Mouse (Mus musculus): ENCODE measurements around the gene Myzap.
"Not testable (repeated sequence)": the region's sequence is repeated elsewhere in the genome, so short reads cannot be mapped to it uniquely, and the experiment has no call there.

The Myzap gene

DNA sequence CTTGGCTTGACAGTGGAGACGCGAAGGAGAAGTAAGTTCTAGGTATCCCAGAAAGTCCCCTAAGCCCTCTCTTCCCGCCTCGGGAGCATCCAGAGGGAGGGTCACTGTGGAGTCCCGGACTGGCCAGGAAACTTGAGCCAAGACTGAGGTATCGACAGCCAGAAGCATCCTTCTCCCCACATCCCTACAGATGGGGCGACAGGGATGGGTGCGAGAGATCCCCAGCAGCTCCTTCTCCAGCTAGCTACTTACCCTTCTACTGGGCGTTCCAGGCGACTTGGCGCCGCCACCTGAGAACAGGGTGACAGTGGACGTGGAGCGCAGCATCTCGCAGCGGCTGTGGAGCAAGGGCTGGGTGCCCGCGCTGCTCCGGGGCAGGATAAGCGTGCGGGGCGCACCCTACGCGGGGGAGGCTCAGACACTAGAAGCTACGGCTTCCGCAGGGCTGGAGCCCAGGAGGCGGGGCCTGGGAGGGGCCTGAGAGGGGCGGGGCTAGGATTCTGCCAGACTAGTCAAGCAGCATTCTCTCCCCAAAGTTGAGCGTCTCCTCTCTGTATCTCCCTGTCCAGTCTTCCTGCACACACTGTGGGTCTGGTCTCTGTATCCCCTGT lies at the start of gene Myzap:
Gene Myzap, minus strand, starts transcription at position 423 of the 611 bp plus-strand sequence.
- DNase-seq = peak; percentile 99

DNA sequence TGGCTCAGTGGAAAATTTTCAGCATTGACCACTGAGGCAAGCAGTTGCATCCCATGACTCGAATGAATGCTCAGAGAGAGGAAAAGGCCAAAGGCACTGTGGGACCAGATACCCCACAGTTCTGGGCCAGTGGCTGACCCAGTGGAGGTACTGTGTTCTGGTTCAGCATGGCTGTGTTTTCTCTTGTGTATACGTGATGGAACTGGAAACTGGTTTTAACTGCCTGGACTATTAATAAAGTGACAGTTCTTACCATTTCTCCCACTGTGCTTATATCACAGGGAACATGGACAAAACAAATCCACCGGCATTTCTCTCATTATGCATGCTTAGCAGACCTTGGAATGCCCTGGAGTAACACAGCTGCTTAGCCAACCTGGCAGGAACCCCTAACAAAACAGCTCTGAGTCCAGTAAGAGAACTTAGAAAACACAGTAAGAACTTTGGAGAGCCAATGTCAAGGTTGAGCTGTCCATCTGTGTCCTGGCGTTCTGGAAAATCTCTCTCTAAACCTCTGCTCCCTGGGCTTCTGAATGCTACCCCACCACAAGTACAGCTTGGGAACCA lies 48.3 kb upstream of the Myzap start:
- no peak for DNase-seq

DNA sequence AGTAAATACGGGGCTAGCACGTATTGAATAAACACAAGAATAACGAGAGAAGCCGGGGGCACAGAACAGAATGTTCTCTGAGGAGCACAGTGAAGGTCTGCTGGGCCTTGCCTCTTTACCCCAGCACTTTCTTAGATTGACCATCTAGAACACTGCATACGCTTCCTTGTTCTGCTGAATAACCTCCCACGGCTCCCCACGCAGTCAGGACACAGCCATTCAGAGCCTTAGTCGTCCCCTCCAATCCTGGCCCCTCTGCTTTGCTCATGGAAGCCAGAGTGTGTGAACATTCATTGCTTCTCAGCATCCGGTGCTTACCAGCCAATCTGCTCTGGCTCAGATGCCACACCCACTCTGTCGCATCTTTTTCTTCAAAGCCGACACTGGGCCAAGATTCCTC lies 46.0 kb upstream of the Myzap start:
- DNase-seq = no peak

DNA sequence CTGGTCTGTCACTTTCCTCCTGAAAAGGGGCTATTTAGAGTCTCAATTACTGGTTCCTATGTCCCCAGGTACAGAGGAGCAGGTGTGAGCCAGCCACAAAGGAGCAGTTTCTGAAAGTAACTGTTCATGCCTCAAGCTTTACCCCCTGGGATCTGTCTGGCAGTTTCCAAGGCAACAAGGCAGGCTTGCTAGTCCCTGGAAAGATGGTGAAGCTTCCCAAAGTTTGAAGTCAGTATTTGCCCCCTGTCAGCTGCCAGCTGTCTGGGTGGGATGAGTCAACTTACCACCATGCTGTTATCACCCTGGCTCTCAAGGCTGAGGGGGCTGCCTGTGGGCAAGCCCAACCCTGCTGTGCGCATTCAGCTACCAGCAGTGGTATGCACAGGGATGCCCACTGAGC lies 44.7 kb upstream of the Myzap start:
- DNase-seq = no peak

DNA sequence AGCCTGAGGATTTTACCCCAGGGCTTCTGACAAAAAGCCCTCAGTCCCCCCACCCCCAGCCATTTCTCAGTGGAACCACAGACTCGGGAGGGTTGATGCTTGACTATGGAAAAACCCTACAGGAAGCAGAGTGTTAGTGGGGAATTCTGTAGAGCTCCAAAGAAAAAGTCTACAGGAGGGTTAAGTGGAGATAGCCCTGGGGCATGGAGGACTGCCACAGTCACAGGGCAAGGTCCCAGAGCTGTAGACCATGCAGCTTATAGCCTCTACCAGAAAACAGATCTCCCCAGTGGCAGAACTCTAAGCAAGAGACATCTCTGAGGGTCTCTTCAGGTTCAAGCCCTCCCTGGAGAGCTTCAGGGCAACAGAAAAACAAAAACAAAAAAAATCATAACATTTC lies 43.5 kb upstream of the Myzap start:
- DNase-seq = no peak

DNA sequence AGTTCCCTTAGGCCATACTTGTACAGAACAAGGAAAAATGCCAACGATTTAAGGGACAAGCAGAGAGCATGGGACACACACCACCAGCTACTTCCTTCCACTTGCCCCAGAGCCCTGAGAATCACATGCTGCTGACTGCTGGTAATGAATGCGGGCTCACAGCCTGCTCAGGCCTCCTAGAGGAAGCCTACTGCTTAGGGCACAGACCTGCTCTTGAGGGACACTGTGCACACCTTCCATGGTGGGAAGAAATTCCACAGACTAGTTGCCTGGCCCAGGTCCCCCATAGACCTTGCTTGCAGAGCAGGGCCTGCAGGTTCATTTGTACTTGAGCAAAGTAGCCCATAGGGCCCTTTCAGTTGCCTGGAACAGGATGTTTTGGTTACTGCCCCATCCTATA lies 42.8 kb upstream of the Myzap start:
- no peak for DNase-seq

DNA sequence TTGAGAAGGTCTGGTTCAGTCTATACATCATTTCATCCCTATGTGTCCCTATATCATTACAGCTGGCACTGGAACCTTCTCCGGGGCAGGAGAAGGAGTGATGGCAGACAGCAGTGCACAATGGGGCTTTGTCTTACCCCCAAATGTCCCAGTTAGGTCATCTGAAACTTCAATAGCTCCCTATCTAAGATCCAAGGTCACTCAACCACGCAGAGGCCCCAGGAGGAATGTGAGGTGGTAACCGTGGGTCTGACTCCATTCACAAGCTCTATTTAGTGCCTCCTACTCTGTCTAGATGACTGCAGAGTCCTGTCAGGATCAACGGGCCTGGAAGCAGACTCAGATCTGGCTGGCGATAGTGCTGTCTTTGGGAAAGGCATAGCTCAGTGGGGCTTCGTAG lies 36.8 kb upstream of the Myzap start:
- no peak for DNase-seq

DNA sequence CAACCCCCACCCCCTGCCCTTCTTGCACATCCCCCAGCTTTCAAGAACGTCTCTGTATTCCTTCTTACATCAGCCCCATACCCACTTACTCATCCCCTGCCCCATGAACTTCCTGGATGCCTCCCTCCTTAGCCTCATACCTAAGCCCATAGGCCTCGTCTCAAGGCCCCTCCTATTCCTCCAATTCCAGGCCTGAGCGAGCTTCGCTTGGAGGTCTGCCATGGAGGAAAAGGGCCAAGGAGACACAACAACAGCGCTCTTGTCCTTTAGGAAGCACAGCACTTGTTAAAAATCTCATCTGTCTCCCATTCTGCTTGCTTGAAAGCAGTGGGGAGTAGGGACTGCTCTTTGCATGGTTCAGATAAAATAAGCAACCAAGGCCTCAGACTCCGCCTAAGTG lies 36.1 kb upstream of the Myzap start:
- no peak for DNase-seq

DNA sequence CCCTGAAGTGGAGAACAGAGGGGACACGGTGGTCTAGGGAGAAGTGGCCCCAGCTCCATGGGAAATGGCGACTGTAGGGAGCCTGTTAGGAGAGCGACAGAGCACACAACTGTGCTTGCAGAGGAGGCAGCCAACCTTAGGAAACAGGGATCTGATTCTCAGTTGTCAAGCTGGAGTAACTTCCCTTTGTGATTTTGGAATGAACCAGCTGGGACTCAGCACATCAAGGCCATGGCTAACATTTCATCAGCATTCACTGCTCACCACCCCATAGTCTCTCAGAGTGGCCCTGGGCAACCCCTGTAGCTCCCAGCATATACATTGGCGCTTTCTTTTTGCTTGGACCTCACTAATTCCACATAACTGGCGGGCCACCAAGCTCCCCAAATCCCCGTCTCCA lies 33.8 kb upstream of the Myzap start:
- no peak for DNase-seq

DNA sequence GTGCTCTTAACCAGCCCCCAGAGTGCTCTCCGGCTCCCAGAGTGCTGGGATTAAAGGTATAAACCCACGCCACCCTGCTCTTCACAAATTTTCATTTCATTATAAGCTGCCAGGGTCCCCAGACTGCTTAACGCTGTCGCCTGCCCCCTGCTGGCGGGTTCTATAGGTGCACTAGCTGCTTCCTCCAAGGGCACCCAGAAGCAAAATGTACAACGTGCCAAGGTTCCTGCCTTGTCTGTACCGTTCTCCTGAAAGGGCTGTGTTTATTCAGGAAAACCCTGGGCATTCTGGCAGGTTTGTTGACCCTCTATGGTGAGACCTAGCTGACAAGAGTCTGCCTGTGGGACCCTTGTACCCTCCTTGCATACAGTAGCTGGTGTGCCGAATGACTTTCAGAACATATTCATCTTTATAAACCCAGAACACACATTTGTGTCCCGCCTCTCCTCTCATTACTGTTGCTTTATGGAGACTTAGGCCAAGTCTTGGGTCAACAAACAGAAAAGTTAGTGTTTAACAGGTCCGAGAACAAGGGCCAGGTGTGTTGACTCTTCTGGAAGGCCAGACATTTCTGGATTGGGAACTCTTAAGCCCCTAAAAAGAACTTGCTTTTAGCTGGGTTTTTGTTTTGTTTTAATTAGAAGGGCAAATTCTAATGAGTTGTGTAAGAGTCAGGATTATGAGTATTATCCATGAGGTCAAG lies 32.8 kb upstream of the Myzap start:
- peak; percentile 92 for DNase-seq

DNA sequence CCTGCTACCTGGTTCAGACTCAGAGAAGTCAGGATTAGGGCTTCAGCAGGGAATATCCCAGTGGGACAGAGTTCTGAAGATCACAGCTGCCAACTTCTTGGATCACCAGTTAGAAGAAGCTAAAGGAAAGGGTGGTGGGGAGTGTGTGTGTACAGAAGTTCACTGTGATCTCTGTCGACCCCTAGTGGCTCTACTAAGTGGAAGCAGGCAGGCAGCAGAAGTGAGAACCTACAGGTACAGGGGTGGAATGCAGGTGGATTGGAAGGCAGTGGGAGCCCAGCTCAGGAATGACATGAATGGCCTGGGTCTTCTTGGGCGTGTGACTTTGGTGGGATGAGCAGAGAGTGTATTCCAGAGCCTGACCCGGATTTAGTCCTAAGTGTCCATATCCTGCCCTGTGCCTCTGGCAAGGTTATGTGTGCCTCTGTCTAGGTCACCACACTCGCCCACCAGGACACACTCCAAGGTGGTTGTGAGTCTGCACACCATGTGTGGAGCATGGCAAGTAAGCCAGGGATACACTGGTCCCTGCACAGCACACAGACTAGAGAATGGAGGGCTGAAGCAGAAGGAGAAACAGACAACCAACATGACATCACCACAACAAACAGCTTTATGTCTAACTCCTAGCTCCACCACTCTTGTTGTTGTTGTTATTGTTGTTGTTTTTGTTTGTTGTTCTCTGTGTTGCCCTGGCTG lies 31.9 kb upstream of the Myzap start:
- DNase-seq = peak; percentile 55

DNA sequence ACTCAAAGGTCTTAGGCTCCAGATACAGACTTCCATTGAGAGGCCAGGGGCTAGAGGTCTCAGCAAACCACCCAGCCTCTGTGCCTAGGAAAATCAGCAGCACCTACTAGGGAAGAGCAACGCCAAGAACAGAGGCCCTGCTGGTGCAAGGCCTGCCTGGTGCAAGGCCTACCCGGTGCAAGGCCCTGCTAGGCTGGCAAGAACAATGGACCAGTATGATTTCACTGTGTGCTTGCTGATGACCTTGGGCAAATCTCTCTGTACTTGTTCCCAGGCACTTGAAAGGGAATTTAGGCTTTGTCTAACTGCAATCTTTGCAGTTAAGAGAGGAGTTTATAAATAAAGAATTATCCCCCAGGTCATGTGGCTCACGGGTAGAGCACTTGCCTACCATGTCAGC lies 30.4 kb upstream of the Myzap start:
- DNase-seq = no peak

DNA sequence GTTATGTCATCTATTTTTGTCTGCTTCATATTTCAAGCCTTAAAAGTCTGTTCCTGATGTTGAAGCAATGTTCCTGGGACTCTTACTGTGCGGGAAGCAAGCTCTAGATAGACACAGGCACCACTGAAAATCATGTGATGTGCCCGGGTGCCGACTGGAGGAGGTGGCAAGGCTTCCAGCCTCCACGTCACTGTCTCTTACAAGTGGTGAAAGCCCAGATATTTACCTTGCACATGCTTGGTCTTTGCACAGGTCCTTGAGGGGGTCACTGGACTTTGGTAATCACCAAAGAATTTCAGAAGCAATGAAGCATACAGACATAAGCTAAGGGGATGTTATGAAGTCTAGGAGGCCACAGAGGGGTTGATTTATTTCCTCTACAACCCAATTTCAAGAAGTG lies 29.8 kb upstream of the Myzap start:
- DNase-seq = no peak

DNA sequence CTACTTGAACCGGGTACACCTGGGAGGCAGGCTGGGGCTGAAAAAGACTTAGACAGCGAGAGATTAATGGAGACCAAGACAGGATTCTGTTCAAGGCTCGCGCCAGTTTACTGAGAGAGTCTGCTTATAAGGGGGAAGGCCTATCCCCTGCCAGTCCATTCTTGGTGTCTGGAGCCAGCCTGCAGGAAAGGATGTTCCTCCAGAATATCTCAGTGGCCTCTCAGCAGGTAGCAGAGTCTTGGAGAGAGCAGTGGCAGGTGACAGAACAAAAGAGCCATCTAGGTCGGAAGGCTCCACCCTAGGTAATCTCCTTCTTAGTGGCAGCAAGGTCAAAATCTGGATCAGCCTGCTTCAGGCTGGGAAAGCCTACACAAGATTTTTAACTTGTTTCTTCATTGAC lies 28.0 kb upstream of the Myzap start:
- DNase-seq = not testable (repeated sequence)

DNA sequence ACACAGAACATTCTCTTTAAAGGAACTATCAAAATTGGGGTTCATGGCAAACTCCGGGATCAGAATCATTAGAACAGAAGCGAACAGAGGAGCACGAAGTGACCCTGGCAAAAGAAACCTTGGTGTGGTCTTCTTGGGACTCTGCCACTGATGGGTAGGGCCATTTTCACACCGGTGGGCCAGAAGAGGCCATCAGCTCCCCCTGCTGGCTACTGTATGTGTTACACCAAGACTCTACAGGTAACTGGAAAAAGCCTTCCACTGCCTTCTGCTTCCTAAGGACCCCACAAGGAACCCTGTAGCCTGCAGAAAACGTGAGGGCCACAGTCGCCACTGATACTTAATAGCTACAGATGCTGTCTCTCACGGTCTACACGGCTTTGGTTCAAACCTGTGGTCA lies 25.2 kb upstream of the Myzap start:
- DNase-seq = peak; percentile 81

DNA sequence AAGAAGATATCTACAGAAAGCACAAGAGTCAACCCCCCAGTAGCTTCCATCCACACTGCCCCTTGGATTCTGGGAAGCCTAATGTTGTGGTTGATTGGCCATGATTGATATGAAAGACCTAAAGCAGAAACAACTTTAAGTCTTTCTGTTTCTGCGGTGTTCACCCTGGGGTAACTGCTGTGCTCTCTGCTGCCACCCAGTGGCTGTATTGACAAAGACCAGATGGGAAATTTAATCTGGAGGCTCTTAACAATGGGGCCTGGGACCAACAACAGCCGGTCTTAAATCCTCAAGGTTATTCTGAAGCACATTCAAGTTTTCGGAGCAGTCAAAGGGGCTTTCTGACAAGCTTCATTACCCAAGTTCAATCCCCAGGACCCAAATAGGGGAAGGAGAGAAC lies 24.0 kb upstream of the Myzap start:
- peak; percentile 92 for DNase-seq

DNA sequence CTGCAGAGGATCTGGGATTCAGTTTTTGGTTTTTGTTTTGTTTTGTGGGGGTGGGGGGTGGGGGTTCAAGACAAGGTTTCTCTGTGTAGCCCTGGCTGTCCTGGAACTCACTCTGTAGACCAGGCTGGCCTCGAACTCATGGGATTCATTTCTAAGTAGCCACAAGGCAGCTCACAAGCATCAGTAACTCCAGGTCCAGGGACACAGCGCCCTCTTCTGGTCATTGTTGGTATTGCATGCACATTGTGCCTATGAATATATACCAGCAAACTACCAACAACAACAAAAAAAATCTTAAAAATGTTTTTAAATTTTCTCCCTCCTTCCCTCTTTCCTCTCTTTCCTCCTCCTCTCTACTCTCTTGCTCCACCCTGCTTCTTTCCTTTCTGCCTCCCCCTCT lies 22.5 kb upstream of the Myzap start:
- peak; percentile 85 for DNase-seq

DNA sequence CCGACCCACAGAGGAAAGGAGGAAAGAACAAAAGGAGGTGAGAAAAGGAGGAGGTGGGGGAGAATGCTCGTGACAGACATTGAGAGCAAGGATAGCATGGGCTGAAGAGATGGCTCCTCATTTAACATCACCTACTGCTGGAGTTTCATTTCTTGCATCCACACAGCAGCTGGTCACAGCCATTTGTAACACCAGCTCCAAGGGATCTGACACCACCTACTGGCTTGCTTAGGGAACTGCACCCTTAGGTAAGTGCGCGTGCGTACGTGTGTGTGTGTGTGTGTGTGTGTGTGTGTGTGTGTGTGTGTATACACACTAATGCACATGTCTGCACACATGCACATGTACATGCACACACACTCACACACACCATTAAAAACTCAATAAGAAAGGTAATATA lies 20.8 kb upstream of the Myzap start:
- DNase-seq = peak; percentile 44

DNA sequence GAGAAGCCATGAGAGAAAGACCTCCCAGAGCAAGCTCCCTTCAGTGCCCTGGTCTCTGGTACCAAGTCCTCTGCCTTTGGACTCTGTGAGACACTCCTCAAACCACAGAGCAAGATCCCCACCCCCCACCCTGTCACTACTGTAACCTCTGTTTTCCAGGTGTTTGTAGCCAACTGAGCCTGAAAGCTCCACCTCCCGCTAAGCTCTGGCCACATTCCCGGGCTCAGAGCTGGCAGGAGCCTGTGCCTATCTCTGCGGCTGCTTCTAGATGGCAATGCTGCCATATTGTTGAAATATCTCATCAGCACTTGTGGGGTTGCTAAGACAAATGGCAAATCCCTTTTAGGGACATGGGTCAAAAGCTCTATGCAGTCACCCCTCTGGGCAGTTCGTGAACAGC lies 19.7 kb upstream of the Myzap start:
- no peak for DNase-seq

DNA sequence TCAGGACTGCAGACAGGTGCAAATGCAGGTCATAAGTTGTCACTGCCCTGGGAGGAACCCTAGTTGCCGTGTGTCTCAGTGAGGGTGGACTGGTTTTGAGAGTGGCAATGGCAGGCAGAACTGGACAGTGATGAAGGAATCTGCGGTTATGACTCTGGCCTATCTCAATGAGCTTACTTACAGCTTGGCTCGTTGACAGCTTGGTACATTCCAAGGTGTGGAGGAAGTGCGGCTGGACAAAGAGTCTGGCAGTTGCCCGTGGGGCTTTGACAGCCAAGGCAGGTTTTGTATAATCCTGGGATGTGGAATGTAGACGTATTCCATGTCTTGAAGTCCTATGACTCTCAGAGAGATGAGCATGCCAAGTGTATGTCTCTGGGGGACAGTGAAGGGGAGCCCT lies 16.9 kb upstream of the Myzap start:
- no peak for DNase-seq

DNA sequence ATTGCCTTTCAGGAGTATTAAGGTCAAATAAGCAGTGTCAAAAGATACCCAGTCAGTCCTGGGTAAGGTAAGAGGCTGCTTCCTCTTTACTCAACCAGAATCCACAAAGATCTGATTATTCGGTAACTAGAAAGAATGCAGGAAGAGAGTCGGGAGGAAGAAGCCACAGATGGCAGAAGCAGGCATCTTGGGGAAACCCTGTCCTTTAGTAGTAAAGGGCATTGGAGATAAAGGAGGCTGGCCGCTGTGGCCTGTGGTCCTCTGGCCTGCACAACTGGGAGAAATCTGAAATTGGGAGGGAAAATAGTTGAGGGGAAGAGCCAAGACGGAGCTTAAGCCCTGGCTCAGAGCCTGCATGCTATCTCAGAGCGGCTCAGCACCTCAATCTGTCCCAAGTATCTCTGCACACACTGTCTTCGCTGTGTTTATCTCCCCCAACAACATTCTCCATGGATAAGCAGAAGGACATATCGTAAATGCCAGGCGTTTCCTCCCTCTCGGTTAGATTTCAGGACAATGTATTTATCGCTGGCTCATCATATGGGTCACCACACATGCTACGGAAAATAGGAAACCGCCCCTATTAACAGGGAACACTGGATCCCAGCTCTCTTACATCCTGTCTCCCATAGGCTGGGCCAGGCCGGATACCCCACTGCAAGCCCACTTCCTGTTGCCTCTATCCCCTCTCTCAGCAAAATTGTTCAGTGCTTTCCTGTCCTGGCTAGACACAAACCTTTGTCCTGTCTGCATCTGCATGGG lies 14.3 kb upstream of the Myzap start:
- peak; percentile 42 for DNase-seq

DNA sequence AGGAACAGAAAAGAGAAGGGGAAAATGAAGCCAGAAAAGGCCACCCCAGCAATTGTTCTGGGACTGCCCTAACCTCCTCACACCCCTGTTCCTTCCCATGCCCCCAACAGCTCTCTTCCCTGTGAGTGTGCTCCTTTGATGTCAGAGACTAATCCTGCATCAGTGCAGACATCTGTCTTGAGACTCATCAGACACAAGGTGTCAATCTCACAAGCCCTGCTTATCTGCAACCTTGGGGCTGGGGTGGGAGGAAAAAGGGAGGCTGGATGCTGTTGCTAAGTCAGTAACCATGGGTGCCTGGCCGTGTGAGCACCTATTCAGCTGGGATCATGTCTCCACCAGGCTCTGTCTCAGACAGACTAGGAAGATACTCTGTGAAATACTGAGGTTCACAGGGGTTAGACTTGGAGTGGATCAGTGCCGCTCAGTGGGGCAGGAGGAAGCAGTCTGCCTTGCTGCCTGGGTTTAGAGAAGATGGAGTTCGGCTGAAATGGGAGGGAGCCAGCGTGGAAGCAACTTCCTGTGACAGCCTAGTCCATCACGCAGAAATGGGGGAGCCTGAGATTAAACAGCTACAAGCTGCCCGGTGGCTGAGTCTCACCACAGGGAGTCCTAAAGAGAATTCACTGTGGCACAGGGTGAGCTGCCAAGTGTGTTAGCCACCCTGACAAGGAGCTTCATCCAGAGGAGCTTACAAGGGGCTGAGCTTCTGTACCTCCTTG lies 12.9 kb upstream of the Myzap start:
- DNase-seq = no peak

DNA sequence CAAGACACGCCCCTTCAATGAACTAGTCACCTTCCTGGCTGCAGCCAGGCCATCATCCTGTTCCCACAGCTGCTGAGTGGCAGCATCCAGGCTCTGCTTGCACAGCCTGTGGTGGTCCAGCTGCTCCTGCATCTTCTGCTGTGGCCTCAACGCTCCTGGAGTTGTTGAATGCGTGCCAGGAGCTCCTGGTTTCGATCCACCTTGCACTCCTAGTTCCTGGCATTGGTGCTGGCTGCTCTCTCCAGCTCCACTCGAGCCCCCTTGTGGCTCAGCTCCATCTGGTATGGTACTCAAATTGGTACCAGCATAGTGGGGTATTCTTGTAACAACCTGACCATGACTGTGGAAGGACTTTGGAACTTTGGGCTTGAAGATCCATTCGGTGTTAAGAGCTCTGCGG lies 7.7 kb upstream of the Myzap start:
- peak; percentile 32 for DNase-seq

Data from thymus, postnatal 4 days (tissue).